Mouse (Mus musculus) T-helper 1 cell (primary cell): ENCODE measurements around the gene Olfr889.
"Not testable (repeated sequence)": the region's sequence is repeated elsewhere in the genome, so short reads cannot be mapped to it uniquely, and the experiment has no call there.

ENCODE experiments used
- in situ Hi-C: fragments of 300-600 bp; cut with MboI, MseI; formaldehyde crosslinking; loops from one replicate; pipeline ENCODE4 v1.15.1; 2025; ENCODE audit warnings: high pct_unique_total_duplicates

Gene Olfr889

GRCm38 (mm10) chr9:38114898-38115297 lies at the start of gene Olfr889:
TSS of gene Olfr889 (plus strand) at chr9:38115198.
- in situ Hi-C loops, result no loop called here

GRCm38 (mm10) chr9:38083772-38084171 lies 31.2 kb upstream of the Olfr889 start, which contains the start of gene Olfr887:
TSS of gene Olfr887 (plus strand) at chr9:38084072.
- in situ Hi-C loops, result no loop called here

GRCm38 (mm10) chr9:38107828-38108227 lies 7.2 kb upstream of the Olfr889 start, which contains the start of gene Olfr888:
TSS of gene Olfr888 (plus strand) at chr9:38108128.
- in situ Hi-C loops, result no loop called here

- in situ Hi-C loops, result no loop called here
These were observed 27.2 kb downstream of the Olfr889 start, which contains the start of gene Olfr890 for GRCm38 (mm10) chr9:38142217-38142616. TSS of gene Olfr890 (plus strand) at chr9:38142517.

GRCm38 (mm10) chr9:38168341-38168740 lies 53.3 kb downstream of the Olfr889 start:
- in situ Hi-C loops, result not testable (repeated sequence)
